In the genomic region with DNA sequence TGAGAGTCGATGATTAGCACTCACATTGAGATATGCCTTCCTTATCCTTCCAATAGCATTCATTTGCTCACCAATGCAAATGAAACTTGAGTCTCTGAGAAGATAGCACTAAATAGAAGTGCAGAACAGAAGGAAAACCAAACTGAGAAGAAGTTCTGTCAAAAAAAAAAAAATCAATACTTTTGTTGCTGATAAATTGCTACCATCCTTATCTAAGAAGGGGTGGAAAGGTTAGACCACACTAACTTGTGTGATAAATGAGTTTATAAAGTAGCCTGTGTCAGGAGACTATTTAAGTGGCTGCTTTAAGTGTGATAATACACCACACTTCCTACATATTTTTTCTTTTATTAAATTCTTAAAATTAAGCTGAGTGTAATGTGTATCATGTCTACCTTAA, we compare ENCODE assay signal across 24 mouse cellular contexts.
"Had no signal": no experiment of that assay in that cellular context is flagged by ENCODE, and none has a peak within 500 bp of the region (broad histone marks: within the 10 kb centered on the region; RNA-seq: fewer than 3 reads in every experiment).

No protein-coding gene starts in this region.

- H3K4me2 ChIP-seq: heart, embryonic 12.5 days; hindbrain, embryonic 12.5 days; hindbrain, embryonic 14.5 days; intestine, embryonic 15.5 days; limb, embryonic 12.5 days had no signal

- H3K9me3 ChIP-seq: heart, embryonic 10.5 days; intestine, embryonic 15.5 days; limb, embryonic 10.5 days had no signal

- H3K4me3 ChIP-seq: gastrocnemius, adult 2 months; heart, embryonic 10.5 days; heart, embryonic 12.5 days; hindbrain, embryonic 10.5 days; hindbrain, embryonic 12.5 days; intestine, embryonic 15.5 days; layer of hippocampus, adult 2 months; left cerebral cortex, adult 2 months; limb, embryonic 10.5 days; limb, embryonic 12.5 days had no signal

- H3K36me3 ChIP-seq: heart, embryonic 10.5 days; heart, embryonic 12.5 days; hindbrain, embryonic 10.5 days; hindbrain, embryonic 12.5 days; intestine, embryonic 15.5 days; limb, embryonic 10.5 days; limb, embryonic 12.5 days had no signal

- H3K27ac ChIP-seq: gastrocnemius, adult 2 months; heart, embryonic 10.5 days; hindbrain, embryonic 10.5 days; hindbrain, embryonic 12.5 days; hindbrain, embryonic 14.5 days; intestine, embryonic 15.5 days; layer of hippocampus, adult 2 months; left cerebral cortex, adult 2 months; limb, embryonic 10.5 days; limb, embryonic 12.5 days had no signal

- ATAC-seq: hindbrain, embryonic 16.5 days; inflammation-experienced regulatory T-cells, adult 6 months; intestine, embryonic 15.5 days; intestine, postnatal 0 days had no signal

- H3K9ac ChIP-seq: heart, embryonic 12.5 days; hindbrain, embryonic 12.5 days; hindbrain, embryonic 14.5 days; intestine, embryonic 15.5 days; limb, embryonic 12.5 days had no signal

- DNase-seq: gastrocnemius, adult 2 months; gastrocnemius, postnatal 10 days; gastrocnemius, postnatal 25 days; heart, adult 18-20 months; heart, postnatal 10 days; heart, postnatal 4 days; kidney, adult 18-20 months; kidney, adult 8-10 months; kidney, postnatal 10 days; kidney, postnatal 25 days; kidney, postnatal 4 days had no signal

- H3K27me3 ChIP-seq: heart, embryonic 12.5 days; hindbrain, embryonic 12.5 days; intestine, embryonic 15.5 days; limb, embryonic 12.5 days had no signal

- H3K4me1 ChIP-seq: heart, embryonic 10.5 days; heart, embryonic 12.5 days; hindbrain, embryonic 10.5 days; hindbrain, embryonic 12.5 days; intestine, embryonic 15.5 days; limb, embryonic 10.5 days; limb, embryonic 12.5 days had no signal
